Mouse (Mus musculus): ENCODE data around the gene Rcc1.

- TF ChIP-seq CTCF (IDR thresholded peaks at IDR 0.05; ENCODE audit: borderline replicate concordance, control insufficient read depth, extremely low read depth, insufficient read depth, low read length, poor library complexity), result no peak
- TF ChIP-seq POLR2A (IDR thresholded peaks at IDR 0.05; ENCODE audit: control insufficient read depth, extremely low read depth, insufficient read depth, low read length, poor library complexity), result no peak
Observed at GRCm38 (mm10) chr4:132315711-132316110, 37.7 kb downstream of the Rcc1 start.
